Mouse (Mus musculus): ENCODE measurements around the gene Psmb11. TPM values are rescaled to one million over a fixed set of nuclear protein-coding genes. Genes with fewer than 3 reads are reported as not detected.

The Psmb11 gene
- polyA plus RNA-seq, 1 experiment from 2014 or later, result not detected

DNA sequence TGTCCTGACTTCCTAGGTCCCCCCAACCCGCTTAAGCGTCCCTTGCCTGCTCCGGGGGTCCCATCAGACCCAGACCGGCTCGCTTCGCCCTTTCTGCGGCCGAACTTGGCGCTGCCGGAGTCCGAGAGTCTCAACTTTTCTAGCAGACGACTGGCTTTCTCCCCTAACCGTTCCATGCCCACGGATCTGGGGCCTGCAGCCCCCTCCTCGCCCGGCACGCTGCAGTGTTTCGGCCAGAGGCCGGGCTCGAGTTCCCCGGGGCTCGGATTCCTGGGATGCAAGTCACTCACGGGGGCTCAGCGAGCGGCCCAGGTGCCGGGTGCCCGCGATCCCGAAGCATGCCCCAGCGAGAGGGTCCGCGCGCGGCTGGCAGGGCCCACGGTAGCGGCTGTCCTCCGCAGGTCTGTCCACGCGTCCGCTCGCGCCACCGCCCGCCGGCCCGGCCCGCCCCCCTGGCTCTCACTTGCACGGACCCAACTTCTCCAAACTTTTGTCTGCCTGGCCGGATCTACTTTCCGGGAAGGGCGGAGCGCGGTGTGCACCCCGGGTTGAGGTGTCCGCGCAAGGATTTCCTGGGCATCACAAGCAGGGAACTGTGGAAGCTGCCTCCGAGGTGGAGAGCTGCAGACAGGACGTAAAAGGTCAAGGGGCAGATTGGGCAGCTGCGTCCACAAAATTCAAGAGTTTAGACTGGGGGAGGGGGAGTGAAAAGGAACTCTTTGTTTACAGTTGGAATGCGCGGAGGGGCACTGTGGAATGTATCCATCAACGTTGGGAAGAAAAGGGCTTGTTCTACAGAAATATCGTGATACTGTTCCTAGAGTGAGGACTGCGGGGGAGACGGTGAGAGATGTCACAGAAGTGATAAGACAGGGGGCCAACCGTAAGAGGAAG, 43.9 kb upstream of the Psmb11 start, which contains the start of gene Ajuba:
Gene Ajuba (minus strand): TSS at position 470 of the 894 bp plus-strand sequence.
- Histone ChIP-seq H3K4me3 (ENCODE audit: low read depth, low read length) (peak within 1 kb of the TSS; percentile 83), H3K27me3 (ENCODE audit: control insufficient read depth, insufficient read depth, low read length) (0 out of 2 replicates have a peak, but pooled peaks cover 2% of the 10 kb centered on the region), H3K9me3 (ENCODE audit: control insufficient read depth, low read length) (no peaks in the 10 kb centered on the region), H3K9ac (ENCODE audit: low read depth, low read length) (peak within 1 kb of the TSS; percentile 93), H3K36me3 (ENCODE audit: control insufficient read depth, insufficient read depth, low read length) (no peaks in the 10 kb centered on the region), H3K27ac (ENCODE audit: low read depth, low read length) (peak within 1 kb of the TSS; percentile 73), H3K4me1 (replicated peaks; ENCODE audit: control insufficient read depth, insufficient read depth, low read length) (peaks cover 21% of the 10 kb centered on the region), H3K4me2 (replicated peaks; ENCODE audit: low read depth, low read length) (peak within 1 kb of the TSS; percentile 83)
- whole genome bisulfite sequencing, result under 1% methylated on average over 66 of the region's 66 CpGs
- DNase-seq (ENCODE audit: low spot score) (peak; percentile 89), ATAC-seq (ENCODE audit: low FRiP score) (peak; percentile 65)

DNA sequence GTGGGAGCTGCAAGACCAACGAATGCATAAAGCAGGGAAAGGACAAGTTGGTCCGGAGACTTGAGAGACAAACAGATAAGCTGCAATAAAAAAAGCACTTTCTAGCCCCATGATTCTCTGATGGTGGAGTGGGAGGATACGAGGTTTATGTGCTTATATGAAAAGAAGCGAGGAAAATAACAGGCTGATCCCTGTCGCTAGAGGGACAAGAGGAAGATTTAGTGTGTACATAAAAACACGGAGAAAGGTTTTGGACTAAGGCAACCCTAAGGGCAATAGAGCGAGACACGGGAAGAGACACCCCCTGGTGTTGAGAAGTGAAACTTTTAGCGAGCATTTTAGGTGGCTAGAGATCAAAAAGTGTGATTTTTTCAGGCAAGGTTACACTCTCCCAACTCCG, 43.2 kb upstream of the Psmb11 start:
- peak overlapping the region; percentile 83 for H3K4me2 ChIP-seq (replicated peaks; ENCODE audit: low read depth, low read length)
- H3K4me3 ChIP-seq (ENCODE audit: low read depth, low read length), result peak overlapping the region; percentile 83
- no peaks in the 10 kb centered on the region for H3K9me3 ChIP-seq (ENCODE audit: control insufficient read depth, low read length)
- H3K4me1 ChIP-seq (replicated peaks; ENCODE audit: control insufficient read depth, insufficient read depth, low read length), result peaks cover 16% of the 10 kb centered on the region; the same call in 1 of the 2 replicates
- DNase-seq (ENCODE audit: low spot score) (no peak), ATAC-seq (ENCODE audit: low FRiP score) (no peak; the same call in 1 of the 2 replicates)
- H3K9ac ChIP-seq (ENCODE audit: low read depth, low read length), result peak overlapping the region; percentile 93; the same call in 1 of the 2 replicates
- WGBS, result 2% methylated on average over 10 of the region's 10 CpGs
- H3K36me3 ChIP-seq (ENCODE audit: control insufficient read depth, insufficient read depth, low read length), result no peaks in the 10 kb centered on the region
- H3K27ac ChIP-seq (ENCODE audit: low read depth, low read length), result peak overlapping the region; percentile 73
- 0 out of 2 replicates have a peak, but pooled peaks cover 2% of the 10 kb centered on the region for H3K27me3 ChIP-seq (ENCODE audit: control insufficient read depth, insufficient read depth, low read length)

DNA sequence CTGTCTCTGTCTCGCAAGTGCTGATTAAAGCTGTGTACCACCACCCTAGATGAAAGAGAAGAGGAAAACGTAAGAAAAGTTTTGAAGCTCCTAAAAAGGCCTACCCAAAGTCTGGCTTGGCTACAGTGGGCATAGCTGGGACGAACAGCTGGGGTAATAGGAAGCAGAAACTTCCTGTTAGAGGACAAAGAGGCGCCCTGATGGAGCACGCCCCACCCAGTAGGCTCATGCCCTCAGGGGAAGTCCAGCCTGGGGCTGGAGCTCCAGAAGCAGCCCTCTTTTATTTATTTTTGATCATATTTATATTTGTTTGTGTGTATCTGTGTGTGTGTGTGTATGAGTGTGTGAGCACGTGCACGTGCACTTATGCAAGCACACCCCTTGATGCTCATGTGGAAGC, 41.6 kb upstream of the Psmb11 start:
- 85% methylated on average over 7 of the region's 7 CpGs for WGBS
- Histone ChIP-seq H3K4me1 (replicated peaks; ENCODE audit: control insufficient read depth, insufficient read depth, low read length) (peaks cover 4% of the 10 kb centered on the region; the same call in 1 of the 2 replicates), H3K27me3 (ENCODE audit: control insufficient read depth, insufficient read depth, low read length) (0 out of 2 replicates have a peak, but pooled peaks cover 2% of the 10 kb centered on the region), H3K9me3 (ENCODE audit: control insufficient read depth, low read length) (no peaks in the 10 kb centered on the region), H3K4me3 (ENCODE audit: low read depth, low read length) (no peak overlapping the region), H3K36me3 (ENCODE audit: control insufficient read depth, insufficient read depth, low read length) (0 out of 2 replicates have a peak, but pooled peaks cover 3% of the 10 kb centered on the region), H3K27ac (ENCODE audit: low read depth, low read length) (no peak overlapping the region), H3K9ac (ENCODE audit: low read depth, low read length) (no peak overlapping the region), H3K4me2 (replicated peaks; ENCODE audit: low read depth, low read length) (no peak overlapping the region)
- no peak for ATAC-seq (ENCODE audit: low FRiP score)
- DNase-seq (ENCODE audit: low spot score), result no peak

DNA sequence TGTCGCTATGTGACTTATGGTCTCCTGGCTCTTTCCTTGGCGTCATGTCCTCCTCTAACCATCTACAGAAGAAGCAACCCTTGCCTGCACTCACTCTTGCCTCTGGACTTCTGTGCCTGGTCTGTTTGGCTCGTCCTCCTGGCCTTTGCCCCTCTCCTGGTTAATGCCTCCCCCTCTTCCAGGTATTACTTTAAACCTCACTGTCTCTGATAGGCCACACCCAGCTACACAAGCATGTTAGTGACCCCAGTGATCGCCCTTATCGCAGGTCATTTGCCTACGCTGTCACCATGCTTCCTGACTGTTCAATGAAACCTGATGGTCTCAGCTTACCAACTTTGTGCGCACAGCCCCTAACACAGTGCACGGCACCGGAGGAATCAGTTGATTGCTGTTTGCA, 38.7 kb upstream of the Psmb11 start:
- 91% methylated on average over 9 of the region's 9 CpGs for WGBS
- H3K4me1 ChIP-seq (replicated peaks; ENCODE audit: control insufficient read depth, insufficient read depth, low read length), result no peaks in the 10 kb centered on the region
- 0 out of 2 replicates have a peak, but pooled peaks cover 3% of the 10 kb centered on the region for H3K36me3 ChIP-seq (ENCODE audit: control insufficient read depth, insufficient read depth, low read length)
- ATAC-seq (ENCODE audit: low FRiP score), result no peak
- no peak overlapping the region for H3K9ac ChIP-seq (ENCODE audit: low read depth, low read length)
- H3K4me3 ChIP-seq (ENCODE audit: low read depth, low read length), result no peak overlapping the region
- DNase-seq (ENCODE audit: low spot score), result no peak
- H3K4me2 ChIP-seq (replicated peaks; ENCODE audit: low read depth, low read length), result no peak overlapping the region
- no peak overlapping the region for H3K27ac ChIP-seq (ENCODE audit: low read depth, low read length)
- H3K9me3 ChIP-seq (ENCODE audit: control insufficient read depth, low read length), result no peaks in the 10 kb centered on the region
- H3K27me3 ChIP-seq (ENCODE audit: control insufficient read depth, insufficient read depth, low read length), result no peaks in the 10 kb centered on the region

DNA sequence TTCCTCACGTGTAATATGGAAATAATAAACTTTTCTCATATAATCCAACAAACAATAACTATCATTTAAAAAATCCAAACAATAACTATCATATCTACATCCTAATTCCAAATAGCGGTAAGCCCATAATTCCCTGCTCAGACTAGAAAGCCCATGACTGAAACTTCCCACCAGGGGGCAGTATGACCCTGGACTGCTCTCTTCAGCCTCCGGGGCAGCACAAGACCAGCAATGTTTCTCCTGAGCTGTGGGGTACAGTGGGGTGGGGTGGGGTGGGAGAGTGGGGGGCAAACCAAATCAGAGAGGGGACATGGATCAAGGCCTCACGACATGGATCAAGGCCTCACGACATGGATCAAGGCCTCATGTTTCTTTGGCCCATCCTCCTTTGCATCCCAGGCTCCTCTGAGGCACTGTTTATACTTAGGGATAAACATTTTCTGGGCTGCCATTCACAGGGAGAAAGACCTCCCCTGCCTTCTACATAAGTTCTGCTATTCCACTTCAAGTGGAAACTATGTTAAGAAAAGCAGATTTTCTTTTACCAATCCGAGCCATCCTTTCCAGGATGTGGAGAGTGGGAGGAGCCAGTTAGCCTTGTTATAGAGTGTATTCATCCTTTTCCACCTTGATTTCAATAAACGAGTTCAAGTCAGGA, 37.4 kb upstream of the Psmb11 start:
- Histone ChIP-seq H3K27me3 (ENCODE audit: control insufficient read depth, insufficient read depth, low read length) (no peaks in the 10 kb centered on the region), H3K27ac (ENCODE audit: low read depth, low read length) (no peak overlapping the region), H3K36me3 (ENCODE audit: control insufficient read depth, insufficient read depth, low read length) (0 out of 2 replicates have a peak, but pooled peaks cover 3% of the 10 kb centered on the region), H3K4me3 (ENCODE audit: low read depth, low read length) (no peak overlapping the region), H3K4me1 (replicated peaks; ENCODE audit: control insufficient read depth, insufficient read depth, low read length) (no peaks in the 10 kb centered on the region), H3K9ac (ENCODE audit: low read depth, low read length) (no peak overlapping the region), H3K4me2 (replicated peaks; ENCODE audit: low read depth, low read length) (no peak overlapping the region), H3K9me3 (ENCODE audit: control insufficient read depth, low read length) (no peaks in the 10 kb centered on the region)
- ATAC-seq (ENCODE audit: low FRiP score), result peak; percentile 35; the same call in 1 of the 2 replicates
- DNase-seq (ENCODE audit: low spot score), result peak; percentile 81
- WGBS, result 45% methylated on average over 7 of the region's 7 CpGs

DNA sequence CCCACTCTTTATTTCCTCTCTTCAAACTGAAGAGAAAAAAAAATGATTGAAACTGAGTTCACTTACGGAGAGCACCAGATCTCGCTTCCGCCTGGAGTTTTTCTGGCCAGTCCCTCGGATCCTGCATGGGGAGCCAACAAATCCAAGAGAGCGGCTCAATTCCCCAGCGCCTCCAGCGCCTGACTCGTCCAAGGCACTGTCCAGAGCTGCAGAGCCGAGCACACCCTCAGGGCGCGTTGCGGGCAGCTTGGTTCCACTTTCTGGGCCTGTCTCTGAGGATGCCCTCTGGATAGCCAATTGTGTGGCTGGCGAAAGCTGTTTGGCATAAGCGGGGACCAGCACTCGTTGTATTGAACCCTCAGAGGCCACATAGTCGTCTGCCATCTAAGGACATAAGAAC, 30.2 kb upstream of the Psmb11 start:
- Histone ChIP-seq H3K9ac (ENCODE audit: low read depth, low read length) (no peak overlapping the region), H3K27ac (ENCODE audit: low read depth, low read length) (no peak overlapping the region), H3K4me1 (replicated peaks; ENCODE audit: control insufficient read depth, insufficient read depth, low read length) (no peaks in the 10 kb centered on the region), H3K27me3 (ENCODE audit: control insufficient read depth, insufficient read depth, low read length) (no peaks in the 10 kb centered on the region), H3K36me3 (ENCODE audit: control insufficient read depth, insufficient read depth, low read length) (peaks cover 2% of the 10 kb centered on the region; the same call in 1 of the 2 replicates), H3K9me3 (ENCODE audit: control insufficient read depth, low read length) (no peaks in the 10 kb centered on the region), H3K4me2 (replicated peaks; ENCODE audit: low read depth, low read length) (no peak overlapping the region), H3K4me3 (ENCODE audit: low read depth, low read length) (no peak overlapping the region)
- no peak for ATAC-seq (ENCODE audit: low FRiP score)
- DNase-seq (ENCODE audit: low spot score), result no peak
- 90% methylated on average over 16 of the region's 16 CpGs for WGBS

DNA sequence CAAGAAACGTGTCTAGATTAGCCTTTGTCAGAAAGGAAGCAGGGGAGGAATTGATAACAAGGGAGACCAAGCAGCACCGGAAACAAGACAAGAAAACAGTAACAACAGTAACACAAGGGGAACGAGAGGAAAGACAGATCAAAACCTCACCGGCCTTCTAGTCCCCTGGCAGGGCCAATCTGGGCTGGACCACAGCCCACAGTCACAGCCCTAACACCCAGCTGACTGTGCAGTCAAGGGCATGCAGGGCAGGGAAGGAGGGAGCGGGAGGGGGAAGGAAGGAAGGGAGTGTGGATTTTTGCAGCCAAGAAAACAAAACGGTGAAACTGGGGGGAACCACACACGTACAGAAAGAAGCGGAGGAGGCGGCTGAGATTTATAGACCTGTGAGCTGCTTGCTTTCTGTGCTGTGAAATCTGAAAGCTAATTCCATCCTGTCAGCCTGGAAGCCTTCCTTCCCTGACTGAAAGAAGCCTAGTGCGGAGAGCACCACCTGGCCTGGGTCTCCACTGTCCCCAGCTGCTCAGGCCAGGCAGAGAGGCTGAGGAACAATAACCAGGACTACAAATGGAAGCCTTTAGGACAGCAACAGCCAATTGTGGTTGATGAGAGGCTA, 28.8 kb upstream of the Psmb11 start:
- DNase-seq (ENCODE audit: low spot score) (no peak), ATAC-seq (ENCODE audit: low FRiP score) (no peak)
- Histone ChIP-seq H3K4me2 (replicated peaks; ENCODE audit: low read depth, low read length) (no peak overlapping the region), H3K4me3 (ENCODE audit: low read depth, low read length) (no peak overlapping the region), H3K4me1 (replicated peaks; ENCODE audit: control insufficient read depth, insufficient read depth, low read length) (no peaks in the 10 kb centered on the region), H3K27me3 (ENCODE audit: control insufficient read depth, insufficient read depth, low read length) (no peaks in the 10 kb centered on the region), H3K9me3 (ENCODE audit: control insufficient read depth, low read length) (no peaks in the 10 kb centered on the region), H3K36me3 (ENCODE audit: control insufficient read depth, insufficient read depth, low read length) (peaks cover 2% of the 10 kb centered on the region; the same call in 1 of the 2 replicates), H3K9ac (ENCODE audit: low read depth, low read length) (no peak overlapping the region), H3K27ac (ENCODE audit: low read depth, low read length) (no peak overlapping the region; the same call in 1 of the 2 replicates)
- WGBS, result 80% methylated on average over 10 of the region's 10 CpGs

DNA sequence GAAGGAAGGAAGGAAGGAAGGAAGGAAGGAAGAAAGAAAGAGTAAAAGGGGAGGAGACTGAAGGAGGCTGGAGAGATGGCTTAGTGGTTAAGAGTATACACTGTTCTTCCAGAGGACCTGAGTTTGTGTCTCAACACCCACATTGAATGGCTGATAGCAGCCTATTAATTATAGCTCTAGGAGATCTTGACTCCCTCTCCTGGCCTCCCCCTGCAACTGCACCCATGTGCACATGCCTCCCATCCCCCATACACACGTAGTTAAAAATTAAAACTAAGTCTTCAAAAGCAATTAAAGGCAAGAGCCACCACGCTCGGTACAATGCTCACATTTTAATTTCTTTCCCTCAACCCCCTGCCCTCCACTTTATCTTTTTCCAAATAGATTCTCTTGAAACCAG, 27.2 kb upstream of the Psmb11 start:
- DNase-seq (ENCODE audit: low spot score), result peak; percentile 25
- 94% methylated on average over 3 of the region's 3 CpGs for WGBS

More for the DNA sequence above, 27.2 kb upstream of the Psmb11 start:
- no peaks in the 10 kb centered on the region for H3K9me3 ChIP-seq (ENCODE audit: control insufficient read depth, low read length)
- no peaks in the 10 kb centered on the region for H3K27me3 ChIP-seq (ENCODE audit: control insufficient read depth, insufficient read depth, low read length)
- no peak overlapping the region for H3K27ac ChIP-seq (ENCODE audit: low read depth, low read length)
- no peaks in the 10 kb centered on the region for H3K4me1 ChIP-seq (replicated peaks; ENCODE audit: control insufficient read depth, insufficient read depth, low read length)
- H3K36me3 ChIP-seq (ENCODE audit: control insufficient read depth, insufficient read depth, low read length), result peaks cover 2% of the 10 kb centered on the region; the same call in 1 of the 2 replicates
- no peak overlapping the region for H3K9ac ChIP-seq (ENCODE audit: low read depth, low read length)
- H3K4me2 ChIP-seq (replicated peaks; ENCODE audit: low read depth, low read length), result no peak overlapping the region
- ATAC-seq (ENCODE audit: low FRiP score), result no peak
- no peak overlapping the region for H3K4me3 ChIP-seq (ENCODE audit: low read depth, low read length)

All from hindbrain, embryonic 11.5 days (tissue).